ENCODE assay signal across 16 mouse cellular contexts in the genomic region with DNA sequence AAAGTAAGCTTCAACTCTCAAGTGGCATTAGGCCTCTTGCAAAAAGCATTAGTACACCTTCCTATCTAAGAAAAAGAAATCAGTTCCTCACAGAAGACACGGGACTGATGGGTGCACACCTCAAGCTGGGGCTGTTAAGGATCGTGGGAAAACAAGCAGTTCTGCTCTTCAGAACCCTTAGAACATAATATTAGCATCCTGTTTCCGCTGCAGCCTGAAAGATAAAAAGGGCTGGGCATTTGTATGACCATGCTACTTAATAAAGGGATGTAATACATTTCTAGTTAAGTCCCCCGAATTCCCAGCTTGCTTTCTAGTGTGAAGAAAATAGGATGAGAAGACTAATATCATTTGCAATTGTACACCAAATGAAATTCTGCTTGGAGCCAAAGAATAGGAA.
"Had no signal": no experiment of that assay in that cellular context is flagged by ENCODE, and none has a peak within 500 bp of the region (broad histone marks: within the 10 kb centered on the region; RNA-seq: fewer than 3 reads in every experiment).

No protein-coding gene starts in this region.

- DNase-seq: retina, postnatal 1 day; right cerebral cortex, adult 18-20 months; right cerebral cortex, postnatal 25 days; right cerebral cortex, postnatal 4 days; spleen, adult 18-20 months; thymus, adult 18-20 months; thymus, postnatal 14 days; thymus, postnatal 36 days had no signal

- H3K27me3 ChIP-seq: liver, embryonic 12.5 days; lung, embryonic 15.5 days; megakaryocyte, embryonic 14.5 days; midbrain, embryonic 13.5 days; midbrain, embryonic 15.5 days; neural tube, embryonic 12.5 days had no signal

- H3K27ac ChIP-seq: liver, embryonic 12.5 days; liver, embryonic 14.5 days; lung, embryonic 15.5 days; macrophage; midbrain, embryonic 13.5 days; midbrain, embryonic 15.5 days; neural tube, embryonic 12.5 days had no signal

- H3K4me2 ChIP-seq: liver, embryonic 12.5 days; lung, embryonic 15.5 days; midbrain, embryonic 13.5 days; midbrain, embryonic 15.5 days; neural tube, embryonic 12.5 days had no signal

- H3K9ac ChIP-seq: liver, embryonic 12.5 days; liver, embryonic 14.5 days; lung, embryonic 15.5 days; midbrain, embryonic 13.5 days; midbrain, embryonic 15.5 days; neural tube, embryonic 12.5 days had no signal

- H3K9me3 ChIP-seq: liver, embryonic 12.5 days; lung, embryonic 15.5 days; megakaryocyte, embryonic 14.5 days; midbrain, embryonic 13.5 days; midbrain, embryonic 15.5 days; neural tube, embryonic 12.5 days had no signal

- H3K4me3 ChIP-seq: liver, embryonic 12.5 days; lung, embryonic 15.5 days; megakaryocyte, embryonic 14.5 days; midbrain, embryonic 13.5 days; midbrain, embryonic 15.5 days; neural tube, embryonic 12.5 days had no signal

- H3K4me1 ChIP-seq: liver, embryonic 12.5 days; megakaryocyte, embryonic 14.5 days; midbrain, embryonic 13.5 days; midbrain, embryonic 15.5 days; neural tube, embryonic 12.5 days had no signal

- H3K36me3 ChIP-seq: liver, embryonic 12.5 days; lung, embryonic 15.5 days; midbrain, embryonic 13.5 days; midbrain, embryonic 15.5 days; neural tube, embryonic 12.5 days had no signal

- ATAC-seq: liver, embryonic 12.5 days; midbrain, embryonic 13.5 days; midbrain, embryonic 15.5 days had no signal
